Mouse (Mus musculus) heart, postnatal 0 days (tissue): Measurements from ENCODE around the gene Bcr.

Experiments used
- CTCF ChIP-seq: IDR thresholded peaks from 2 replicates; pipeline ENCODE4 v1.5.1; 2016; ENCODE audit warnings: antibody characterized with exemption, control low read depth, low read depth
- EP300 ChIP-seq: IDR thresholded peaks from 2 replicates; pipeline ENCODE4 v1.6.1; 2016; ENCODE audit warnings: antibody characterized with exemption, low read depth

GRCm38 (mm10) chr10:75220722-75221121 is 160.3 kb downstream of the Bcr start:
- TF ChIP-seq CTCF = no peak
- TF ChIP-seq EP300 = no peak
